Mouse (Mus musculus) C2C12 (cell line): Measurements from ENCODE around the gene Fxr2. TPM values are rescaled to one million over a fixed set of nuclear protein-coding genes. Genes with fewer than 3 reads are reported as not detected.

ENCODE experiments used
- H3K27me3 ChIP-seq: one replicate; pipeline ENCODE4 v1.6.1; 2011; ENCODE audit not compliant: control insufficient read depth, insufficient read depth, insufficient read length
- H3K36me3 ChIP-seq: one replicate; pipeline ENCODE4 v1.6.1; 2011; ENCODE audit not compliant: control insufficient read depth, insufficient read depth
- H3K4me3 ChIP-seq: one replicate; pipeline ENCODE4 v1.5.1; 2011; ENCODE audit warnings: mild to moderate bottlenecking, control low read depth; ENCODE audit not compliant: poor library complexity, insufficient read depth, severe bottlenecking
- H3K79me2 ChIP-seq: one replicate; pipeline ENCODE4 v1.6.1; 2011; ENCODE audit not compliant: control insufficient read depth, insufficient read depth
- H3K79me3 ChIP-seq: one replicate; pipeline ENCODE4 v1.6.1; 2011; ENCODE audit warnings: low read depth, control low read depth
- H3ac ChIP-seq: one replicate; pipeline ENCODE3; 2011; ENCODE audit warnings: low read depth; ENCODE audit not compliant: control insufficient read depth, insufficient read length
- CEBPB ChIP-seq: IDR thresholded peaks from one replicate; pipeline ENCODE4 v1.6.1; 2011; ENCODE audit warnings: low read depth, mild to moderate bottlenecking, control low read depth, moderate library complexity
- CTCF ChIP-seq: IDR thresholded peaks from one replicate; pipeline ENCODE4 v1.5.1; 2011; ENCODE audit not compliant: control insufficient read depth, insufficient read depth, insufficient read length
- FOSL1 ChIP-seq: IDR thresholded peaks from one replicate; pipeline ENCODE4 v1.8.0; 2011; ENCODE audit warnings: mild to moderate bottlenecking, low read length; ENCODE audit not compliant: poor library complexity, insufficient read depth, severe bottlenecking
- MAX ChIP-seq: IDR thresholded peaks from one replicate; pipeline ENCODE4 v1.6.1; 2011; ENCODE audit warnings: mild to moderate bottlenecking, control low read depth
- MYOD1 ChIP-seq: IDR thresholded peaks from one replicate; pipeline ENCODE4 v1.6.1; 2011; ENCODE audit warnings: low read depth; ENCODE audit not compliant: control insufficient read depth, insufficient read length
- MYOG ChIP-seq: IDR thresholded peaks from one replicate; pipeline ENCODE4 v1.6.1; 2011; ENCODE audit not compliant: control insufficient read depth, insufficient read length; ENCODE audit errors: extremely low read depth
- USF1 ChIP-seq: IDR thresholded peaks from one replicate; pipeline ENCODE4 v1.6.1; 2011; ENCODE audit warnings: low read depth, mild to moderate bottlenecking, control low read depth, moderate library complexity
- polyA plus RNA-seq: library from polyadenylated mRNA; unstranded; fragments of >200 nt; fragmentation: generic; extraction: Trizol; gene quantifications from one replicate; pipeline ENCODE4 v1.2.1, GENCODE M21; 2012; ENCODE audit warnings: missing spikeins

Fxr2 gene
- polyA plus RNA-seq, 1 experiment = 96.0 TPM

GRCm38 (mm10) chr11:69663795-69664194 is 31.0 kb downstream of the Fxr2 start:
- peaks cover 39% of the 10 kb centered on the region for H3K79me2 ChIP-seq
- no peak overlapping the region for H3K4me3 ChIP-seq
- peaks cover 51% of the 10 kb centered on the region for H3K36me3 ChIP-seq
- no peak for TF ChIP-seq CEBPB
- TF ChIP-seq CTCF = no peak
- no peak for TF ChIP-seq MAX
- no peak for TF ChIP-seq USF1
- no peak for TF ChIP-seq FOSL1
- no peak for TF ChIP-seq MYOD1
- no peak for TF ChIP-seq MYOG
- H3K79me3 ChIP-seq = peaks cover 26% of the 10 kb centered on the region
- no peaks in the 10 kb centered on the region for H3K27me3 ChIP-seq
- no peak overlapping the region for H3ac ChIP-seq

DNA sequence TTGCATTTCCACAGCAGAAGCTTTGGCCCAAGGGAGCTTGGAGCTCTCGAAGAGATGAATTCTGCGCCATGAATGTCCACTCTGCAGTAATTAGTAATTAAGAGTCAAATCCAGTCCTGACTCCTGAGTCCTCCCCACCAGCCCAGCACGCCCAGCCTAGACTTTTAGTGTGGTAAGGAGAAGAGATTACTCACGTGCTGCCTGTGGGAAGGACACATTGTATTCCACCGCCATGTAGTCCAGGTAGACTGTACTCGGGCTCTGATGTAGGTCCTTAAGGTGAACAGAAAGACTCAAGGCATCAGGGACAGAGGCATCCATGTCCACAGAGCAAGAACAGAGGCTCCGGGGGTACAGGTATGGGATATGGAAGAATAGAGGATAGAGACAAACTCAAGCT is 32.1 kb downstream of the Fxr2 start:
- no peak overlapping the region for H3K4me3 ChIP-seq
- H3K79me3 ChIP-seq = peaks cover 36% of the 10 kb centered on the region
- H3ac ChIP-seq = no peak overlapping the region
- TF ChIP-seq CTCF (no peak), CEBPB (no peak), MYOD1 (no peak), USF1 (no peak), MYOG (no peak), FOSL1 (no peak), MAX (no peak)
- peaks cover 47% of the 10 kb centered on the region for H3K79me2 ChIP-seq
- no peaks in the 10 kb centered on the region for H3K27me3 ChIP-seq
- peaks cover 56% of the 10 kb centered on the region for H3K36me3 ChIP-seq

GRCm38 (mm10) chr11:69665457-69665960 is 32.7 kb downstream of the Fxr2 start:
- Histone ChIP-seq H3ac (no peak overlapping the region), H3K27me3 (no peaks in the 10 kb centered on the region), H3K36me3 (peaks cover 56% of the 10 kb centered on the region), H3K4me3 (no peak overlapping the region), H3K79me3 (peaks cover 40% of the 10 kb centered on the region), H3K79me2 (peaks cover 47% of the 10 kb centered on the region)
- TF ChIP-seq CTCF (no peak), USF1 (no peak), MYOD1 (no peak), MAX (no peak), MYOG (no peak), FOSL1 (no peak), CEBPB (no peak)

DNA sequence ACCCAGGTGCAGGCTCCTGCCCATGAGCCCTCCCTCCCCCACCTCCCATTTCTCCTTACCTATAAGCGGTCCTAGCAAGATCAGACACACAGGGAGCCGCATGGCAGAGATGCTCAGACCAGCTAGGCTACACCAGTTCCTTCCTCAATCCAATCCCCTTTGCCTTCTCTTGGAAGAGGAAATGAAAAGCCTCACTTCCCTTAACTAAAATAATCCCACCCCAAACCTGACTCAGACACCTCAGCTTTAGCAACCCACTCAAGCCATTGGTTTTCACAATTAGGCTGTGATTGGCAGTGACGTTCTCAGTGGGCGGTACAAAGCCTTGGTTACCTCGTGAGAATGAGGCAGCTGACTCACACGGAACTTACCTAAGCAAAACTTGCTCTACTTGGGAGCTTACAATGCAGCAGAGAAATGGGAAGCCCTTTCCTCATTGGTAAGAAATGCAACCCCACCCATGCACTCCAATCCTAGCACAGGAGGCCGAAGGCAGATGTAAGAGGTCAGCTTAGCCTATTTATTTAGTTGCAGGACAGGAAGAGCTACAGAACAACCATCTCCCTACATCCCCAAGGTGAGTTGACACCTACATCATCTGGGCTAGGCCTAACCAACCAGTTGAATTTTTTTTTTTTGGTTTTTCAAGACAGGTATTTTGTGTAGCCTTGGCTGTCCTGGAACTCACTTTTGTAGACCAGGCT is 33.3 kb downstream of the Fxr2 start, which contains the start of gene Cd68:
Gene Cd68, minus strand, starts transcription at position 193 of the 704 bp plus-strand sequence.
- TF ChIP-seq MAX (peak; percentile 12), MYOD1 (no peak), CEBPB (no peak)
- Histone ChIP-seq H3K4me3 (no peak within 1 kb of the TSS), H3ac (no peak within 1 kb of the TSS), H3K79me3 (peaks cover 41% of the 10 kb centered on the region), H3K27me3 (no peaks in the 10 kb centered on the region), H3K79me2 (peaks cover 47% of the 10 kb centered on the region), H3K36me3 (peaks cover 62% of the 10 kb centered on the region)

DNA sequence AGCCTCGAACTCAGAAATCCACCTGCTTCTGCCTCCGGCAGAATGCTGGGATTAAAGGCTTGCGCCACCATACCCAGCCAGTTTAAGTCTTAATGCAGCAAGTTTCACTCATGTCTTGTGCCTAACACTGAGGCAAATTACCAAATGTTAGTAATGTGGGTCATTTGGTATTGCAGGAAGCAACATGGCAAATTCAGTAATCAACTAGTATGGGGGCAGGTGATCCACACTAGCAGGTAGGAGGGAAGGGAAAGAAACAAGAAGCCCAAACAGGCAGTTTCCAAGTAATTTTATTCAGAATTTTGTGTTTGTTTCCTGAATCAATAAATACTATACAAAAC is 33.8 kb downstream of the Fxr2 start:
- Histone ChIP-seq H3K4me3 (no peak overlapping the region), H3K79me2 (peaks cover 47% of the 10 kb centered on the region), H3K27me3 (no peaks in the 10 kb centered on the region), H3K79me3 (peaks cover 40% of the 10 kb centered on the region), H3K36me3 (peaks cover 62% of the 10 kb centered on the region), H3ac (no peak overlapping the region)
- no peak for TF ChIP-seq CEBPB
- no peak for TF ChIP-seq FOSL1
- TF ChIP-seq USF1 = no peak
- no peak for TF ChIP-seq MAX
- TF ChIP-seq MYOG = no peak
- no peak for TF ChIP-seq MYOD1
- no peak for TF ChIP-seq CTCF
